Mouse (Mus musculus): ENCODE data around the gene Muc5ac.
"Not testable (repeated sequence)": the region's sequence is repeated elsewhere in the genome, so short reads cannot be mapped to it uniquely, and the experiment has no call there.

Gene Muc5ac

DNA sequence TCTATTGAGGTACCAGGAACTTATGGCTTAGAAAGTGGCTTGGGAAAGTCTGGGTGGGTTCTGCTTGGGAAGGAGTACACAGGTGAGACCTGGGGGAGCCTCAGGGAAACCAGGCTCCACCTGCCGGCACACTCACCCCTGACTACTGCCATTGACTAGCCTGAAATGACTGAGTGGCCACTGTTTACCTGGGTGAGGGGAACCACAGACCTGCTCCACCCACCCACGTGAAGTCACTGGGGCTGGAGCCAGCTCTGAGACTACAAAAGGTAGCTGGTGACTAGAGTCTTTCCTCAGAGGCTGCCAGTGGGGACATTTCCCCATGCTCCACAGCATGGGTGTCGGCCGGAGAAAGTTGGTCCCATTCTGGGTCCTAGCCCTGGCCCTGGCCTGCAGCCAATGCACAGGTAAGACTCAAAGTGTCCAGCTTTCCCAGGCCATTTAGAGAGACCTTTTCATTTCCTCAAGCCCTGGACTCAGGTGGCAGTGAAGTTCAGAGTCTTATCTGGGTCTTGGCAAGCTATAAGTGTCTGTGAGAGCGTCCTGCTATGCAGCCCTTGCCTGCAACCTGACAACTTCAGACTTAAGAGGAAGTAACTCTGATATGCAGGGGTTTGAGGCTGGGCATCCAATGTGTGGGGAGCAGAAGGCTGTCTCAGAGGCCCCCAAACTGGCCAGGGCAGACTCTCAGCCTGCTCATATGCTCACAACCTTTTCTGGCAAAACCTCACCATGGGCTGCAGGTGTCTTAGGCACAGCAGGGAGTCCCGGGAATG lies at the start of gene Muc5ac:
TSS of gene Muc5ac (plus strand) at position 296 of the 776 bp plus-strand sequence.
- no peak for DNase-seq (ENCODE audit: low spot score in 2 of 2)

DNA sequence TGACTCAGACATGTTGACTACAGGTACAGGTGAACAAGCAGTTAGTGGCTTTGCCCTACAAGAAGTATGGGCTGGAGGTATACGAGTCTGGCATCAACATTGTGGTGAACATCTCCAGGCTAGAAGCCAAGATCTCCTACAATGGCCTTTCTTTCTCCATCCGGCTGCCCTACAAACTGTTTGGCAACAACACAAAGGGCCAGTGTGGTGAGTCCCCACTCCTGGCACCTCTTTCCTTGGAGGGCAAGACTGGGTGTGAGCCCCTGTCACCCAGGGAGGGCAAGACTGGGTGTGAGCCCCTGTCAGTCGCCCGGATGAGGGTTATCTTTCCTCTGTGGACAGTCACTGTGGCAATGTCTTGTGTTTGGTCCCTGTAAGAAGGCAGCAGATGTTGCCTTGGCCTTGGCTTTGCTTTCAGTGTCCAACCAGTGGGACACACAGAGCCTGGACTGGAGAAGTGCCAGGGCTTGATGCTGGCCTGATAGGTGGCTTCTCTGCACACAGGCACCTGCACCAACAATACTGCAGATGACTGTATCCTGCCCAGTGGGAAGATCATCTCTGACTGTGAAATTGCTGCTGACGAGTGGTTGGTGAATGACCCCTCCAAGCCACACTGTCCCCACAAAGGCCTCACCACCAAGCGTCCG lies 41.2 kb upstream of the Muc5ac start:
- no peak for DNase-seq (ENCODE audit: low spot score in 2 of 2)

DNA sequence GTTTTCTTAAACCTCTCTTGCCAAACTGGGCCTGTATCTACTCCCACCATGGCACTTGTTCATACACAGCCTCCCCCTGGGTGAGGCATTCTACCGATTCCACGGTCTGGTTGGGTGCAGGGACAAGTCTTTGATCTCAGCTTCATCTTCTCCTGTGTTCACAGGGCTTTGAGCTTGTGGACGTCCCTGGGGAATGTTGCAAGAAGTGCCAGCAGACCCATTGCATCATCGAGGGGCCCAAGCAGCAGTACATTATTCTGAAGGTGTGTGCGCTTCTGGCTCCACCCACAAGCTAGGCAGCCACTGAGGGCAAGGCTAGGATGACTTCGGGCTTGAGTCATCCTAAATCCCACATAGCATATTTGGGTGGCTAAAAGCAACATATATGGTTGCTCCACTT lies 36.3 kb upstream of the Muc5ac start:
- no peak for DNase-seq (ENCODE audit: low spot score in 2 of 2)

DNA sequence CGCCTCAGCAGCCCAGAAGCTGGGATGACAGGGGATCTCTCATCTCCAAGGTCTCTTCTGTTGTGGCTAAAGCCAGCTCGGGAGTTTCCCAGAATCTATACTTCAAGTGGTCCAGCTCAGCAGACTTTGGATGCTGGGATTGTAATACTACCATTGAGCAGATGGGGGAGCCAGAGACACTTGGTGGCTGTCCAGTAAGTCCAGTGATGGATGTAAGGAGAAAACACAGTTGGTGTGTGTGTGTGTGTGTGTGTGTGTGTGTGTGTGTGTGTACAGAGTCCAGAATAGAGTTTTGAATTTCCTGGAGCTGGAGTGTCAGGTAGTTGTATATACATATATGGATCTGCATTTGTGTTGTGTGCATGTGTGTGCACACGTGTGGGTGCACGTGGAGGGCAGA lies 32.9 kb upstream of the Muc5ac start:
- DNase-seq (ENCODE audit: low spot score in 2 of 2) = peak; percentile 35 to 50

DNA sequence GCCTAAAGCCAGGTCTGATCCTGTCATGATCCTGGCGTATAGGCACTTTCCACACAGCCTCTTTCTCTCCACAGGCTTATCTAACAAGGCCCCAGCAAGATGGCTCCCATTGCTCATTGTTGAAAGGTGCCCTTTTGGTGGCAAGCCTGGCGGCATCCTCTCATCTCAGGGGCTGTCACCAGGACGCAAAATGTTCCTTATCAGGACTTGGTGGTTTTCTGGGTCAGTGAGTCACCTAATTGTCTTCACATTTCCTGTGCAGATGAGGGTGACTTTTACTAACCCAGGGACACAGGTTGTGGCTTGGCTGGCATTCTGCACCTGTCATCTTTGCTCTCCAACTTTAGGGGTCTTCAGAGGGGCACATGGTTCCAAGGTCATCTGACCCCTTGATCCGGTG lies 30.5 kb upstream of the Muc5ac start:
- no peak for DNase-seq (ENCODE audit: low spot score in 2 of 2)

DNA sequence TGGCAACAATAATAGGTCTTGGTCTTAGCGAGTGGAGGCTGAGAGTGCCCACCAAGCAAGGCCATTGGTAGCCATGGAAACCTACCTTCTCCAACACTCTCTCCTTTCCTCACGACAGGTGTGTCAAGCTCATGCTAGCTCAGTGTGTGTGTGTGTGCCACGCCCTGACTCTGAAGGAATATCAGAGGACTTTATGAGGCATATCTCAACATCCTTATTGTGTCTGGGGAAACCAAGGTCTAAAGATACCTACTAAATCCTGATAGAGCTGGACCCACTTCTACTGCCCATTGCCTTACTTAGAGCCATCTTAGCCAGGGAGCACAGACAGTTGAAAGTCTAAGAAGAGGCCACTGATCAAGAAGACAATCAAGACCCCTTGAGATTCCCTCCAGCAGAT lies 18.3 kb upstream of the Muc5ac start:
- DNase-seq (ENCODE audit: low spot score in 2 of 2) = no peak

DNA sequence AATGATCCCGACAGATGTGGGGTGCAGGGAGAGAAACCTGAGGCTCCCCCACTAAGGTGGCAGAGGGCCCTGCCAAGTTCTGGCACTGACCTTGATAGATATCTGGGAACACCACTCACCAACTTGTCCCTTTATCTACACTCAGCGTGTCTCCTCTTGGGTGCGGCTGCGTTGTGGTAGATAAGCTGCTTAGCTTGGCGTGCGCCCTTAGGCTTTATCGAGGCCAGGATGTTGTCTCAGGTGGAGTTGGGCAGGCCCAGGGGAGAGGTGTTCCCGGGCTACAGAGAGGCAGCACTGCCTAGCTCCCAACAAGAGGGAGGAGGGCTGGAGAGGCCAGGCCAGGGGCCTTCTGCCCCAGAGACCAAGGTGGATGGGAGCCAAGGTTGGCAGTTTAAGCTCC lies 17.8 kb upstream of the Muc5ac start:
- no peak for DNase-seq (ENCODE audit: low spot score in 2 of 2)

DNA sequence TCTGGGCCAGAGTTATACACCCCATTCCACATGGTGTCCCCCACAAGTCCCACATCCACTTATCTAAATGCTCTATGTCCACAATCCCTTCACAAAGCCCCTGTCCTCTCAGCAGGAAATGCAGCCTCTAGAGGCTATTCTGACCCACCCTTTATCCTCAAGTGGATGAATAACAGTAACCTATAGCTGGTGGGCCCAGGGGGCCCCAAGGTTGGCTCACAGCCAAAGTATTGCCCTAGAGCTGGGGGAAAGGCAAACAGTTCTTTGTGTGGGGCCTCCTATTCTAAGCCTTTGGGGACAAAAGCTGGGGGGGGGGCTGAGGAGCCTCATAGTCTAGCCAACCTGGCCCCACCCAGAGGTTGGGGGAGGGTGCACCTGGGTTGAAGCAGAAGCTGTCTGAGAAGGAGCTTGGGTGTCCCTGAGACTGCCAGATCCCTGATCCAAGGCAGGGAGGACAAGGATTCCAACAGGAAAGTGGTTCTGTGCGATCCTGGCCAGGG lies 16.7 kb upstream of the Muc5ac start:
- no peak for DNase-seq (ENCODE audit: low spot score in 2 of 2)

DNA sequence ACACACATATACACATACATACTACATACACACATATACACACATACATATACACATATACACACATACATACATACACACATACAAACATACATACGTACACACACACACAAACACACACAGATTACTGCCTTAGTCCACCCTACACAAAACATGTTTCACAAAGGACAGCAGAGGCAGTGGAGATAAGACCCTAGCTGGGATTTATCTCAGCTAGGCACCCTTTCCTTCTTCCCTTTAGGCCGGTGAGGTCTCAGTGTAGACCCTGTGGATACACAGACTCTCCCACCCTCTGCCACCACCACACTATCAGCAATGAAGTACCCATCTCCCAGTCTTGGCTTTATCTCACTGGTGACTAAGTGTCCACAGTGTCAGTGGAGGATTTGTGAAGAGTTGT lies 13.9 kb upstream of the Muc5ac start:
- DNase-seq (ENCODE audit: low spot score in 2 of 2) = no peak

DNA sequence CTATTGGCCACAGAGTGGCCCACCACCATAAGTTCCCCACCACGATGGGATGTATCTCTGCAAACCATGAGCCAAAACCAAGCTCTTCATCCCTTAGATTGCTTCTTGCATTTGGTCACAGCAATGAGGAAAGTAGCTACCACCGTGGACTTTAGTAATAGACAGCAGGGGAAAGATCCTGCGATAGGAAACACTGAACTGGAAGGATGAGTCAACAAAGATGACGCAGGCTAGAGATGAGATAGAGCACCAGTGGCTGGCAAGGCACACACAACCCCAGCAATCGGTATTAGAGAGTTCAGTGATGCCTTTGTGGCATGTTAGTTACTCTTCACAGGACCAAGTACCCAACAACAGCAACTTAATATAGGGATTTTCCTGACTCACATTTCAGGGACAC lies 12.6 kb upstream of the Muc5ac start:
- no peak for DNase-seq (ENCODE audit: low spot score in 2 of 2)

DNA sequence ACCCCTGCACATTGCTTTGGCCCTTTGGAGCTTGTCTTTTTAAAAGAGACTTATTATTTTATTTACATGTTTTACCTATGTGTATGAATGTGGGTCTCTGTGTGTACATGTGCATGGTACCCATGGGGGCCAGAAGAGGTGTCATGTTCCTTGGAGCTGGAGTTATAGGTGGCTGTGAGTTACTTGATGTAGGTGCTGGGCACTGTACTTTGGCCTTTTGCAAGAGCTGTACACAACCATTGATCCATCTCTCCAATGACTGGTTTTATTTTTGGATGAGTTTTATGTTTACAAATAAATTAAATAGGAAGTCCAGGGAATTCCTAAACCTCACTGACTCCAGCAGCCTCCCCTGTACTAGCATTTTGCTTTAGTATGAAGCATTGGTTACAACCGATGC lies 5.5 kb downstream of the Muc5ac start:
- no peak for DNase-seq (ENCODE audit: low spot score in 2 of 2)

DNA sequence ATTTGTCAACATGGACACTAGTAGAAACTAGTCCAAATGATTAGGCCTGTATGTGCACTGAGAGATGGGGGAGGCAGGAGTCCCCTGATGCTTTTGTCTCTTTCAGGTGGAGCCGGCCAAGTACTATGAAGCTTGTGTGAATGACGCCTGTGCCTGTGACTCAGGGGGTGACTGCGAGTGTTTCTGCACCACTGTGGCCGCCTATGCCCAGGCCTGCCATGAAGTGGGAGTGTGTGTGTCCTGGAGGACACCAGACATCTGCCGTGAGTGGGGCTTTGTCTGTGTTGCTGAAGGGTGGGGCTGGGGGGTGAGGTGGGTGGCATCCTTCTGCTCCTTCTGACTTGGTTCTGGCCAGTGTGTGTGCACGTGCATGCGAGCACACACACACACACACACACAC lies 14.4 kb downstream of the Muc5ac start:
- DNase-seq (ENCODE audit: low spot score in 2 of 2) = no peak

DNA sequence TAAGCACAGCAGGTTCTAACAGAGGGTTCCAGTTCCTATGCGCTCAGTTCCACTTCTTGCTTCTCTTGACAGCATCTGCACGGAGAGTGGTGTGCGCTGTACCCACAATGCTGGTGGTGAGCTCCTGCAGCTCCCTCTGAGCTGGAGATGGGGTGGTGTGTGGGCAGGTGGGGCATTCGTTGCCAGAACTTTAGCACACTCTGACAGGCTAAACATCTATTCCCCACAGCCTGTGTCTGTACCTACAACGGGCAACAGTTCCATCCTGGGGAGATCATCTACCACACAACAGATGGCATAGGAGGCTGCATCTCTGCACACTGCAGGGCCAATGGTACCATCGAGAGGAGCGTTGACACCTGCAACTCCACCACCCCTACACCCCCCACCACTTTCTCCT lies 16.6 kb downstream of the Muc5ac start:
- DNase-seq (ENCODE audit: low spot score in 2 of 2) = no peak

DNA sequence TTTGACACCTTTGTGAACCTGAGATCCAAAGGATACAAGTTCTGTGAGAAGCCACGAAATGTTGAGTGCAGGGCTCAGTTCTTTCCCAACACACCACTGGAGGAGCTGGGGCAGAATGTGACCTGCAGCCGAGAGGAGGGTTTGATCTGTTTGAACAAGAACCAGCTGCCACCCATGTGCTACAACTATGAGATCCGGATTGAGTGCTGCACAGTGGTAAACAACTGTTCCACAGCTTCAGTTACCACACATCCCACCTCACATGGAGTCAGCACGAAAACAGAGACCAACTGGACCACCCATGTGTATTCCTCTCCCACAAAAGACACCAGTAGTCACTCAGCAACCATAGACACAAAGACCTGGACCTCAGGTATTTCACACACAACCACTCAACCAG lies 19.1 kb downstream of the Muc5ac start:
- not testable (repeated sequence) for DNase-seq (ENCODE audit: low spot score in 2 of 2)

DNA sequence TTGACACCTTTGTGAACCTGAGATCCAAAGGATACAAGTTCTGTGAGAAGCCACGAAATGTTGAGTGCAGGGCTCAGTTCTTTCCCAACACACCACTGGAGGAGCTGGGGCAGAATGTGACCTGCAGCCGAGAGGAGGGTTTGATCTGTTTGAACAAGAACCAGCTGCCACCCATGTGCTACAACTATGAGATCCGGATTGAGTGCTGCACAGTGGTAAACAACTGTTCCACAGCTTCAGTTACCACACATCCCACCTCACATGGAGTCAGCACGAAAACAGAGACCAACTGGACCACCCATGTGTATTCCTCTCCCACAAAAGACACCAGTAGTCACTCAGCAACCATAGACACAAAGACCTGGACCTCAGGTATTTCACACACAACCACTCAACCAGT lies 21.2 kb downstream of the Muc5ac start:
- DNase-seq (ENCODE audit: low spot score in 2 of 2) = not testable (repeated sequence)

DNA sequence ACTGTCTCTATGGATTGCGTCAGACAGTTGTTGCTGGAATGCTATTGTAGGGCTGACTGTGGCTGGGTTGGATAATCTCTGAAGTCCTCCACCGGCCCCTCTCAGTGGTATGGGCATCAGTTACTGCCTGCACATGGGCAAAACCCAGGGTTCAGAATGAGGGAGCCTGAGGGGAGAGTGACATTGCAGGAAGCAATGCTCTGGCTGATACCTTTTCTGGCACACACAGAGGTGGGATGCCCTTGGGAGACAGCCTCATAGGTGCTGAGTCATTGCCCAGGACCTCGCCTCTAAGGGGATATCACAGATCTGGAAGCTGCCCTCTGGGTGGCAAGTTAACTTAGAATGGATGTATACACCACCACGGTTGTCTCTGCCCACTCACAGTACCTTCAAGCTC lies 24.5 kb downstream of the Muc5ac start:
- DNase-seq (ENCODE audit: low spot score in 2 of 2) = no peak

DNA sequence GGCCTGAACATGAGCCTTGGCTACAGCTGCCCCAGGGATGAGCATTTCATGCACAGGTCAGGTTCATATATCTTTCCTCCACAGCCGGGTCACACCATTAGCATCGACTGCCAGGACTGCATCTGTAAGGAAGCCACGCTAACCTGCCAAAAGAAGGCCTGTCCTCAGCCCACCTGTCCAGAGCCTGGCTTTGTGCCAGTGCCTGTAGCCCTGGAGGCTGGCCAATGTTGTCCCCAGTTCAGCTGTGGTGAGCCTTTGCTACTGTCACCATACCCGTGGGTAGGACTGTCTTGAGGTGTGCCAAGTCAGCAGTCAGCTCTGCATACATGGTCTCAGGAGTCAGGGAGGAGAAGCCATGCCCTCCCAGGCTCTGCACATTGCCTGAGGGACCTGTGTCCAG lies 26.6 kb downstream of the Muc5ac start:
- DNase-seq (ENCODE audit: low spot score in 2 of 2) = no peak

DNA sequence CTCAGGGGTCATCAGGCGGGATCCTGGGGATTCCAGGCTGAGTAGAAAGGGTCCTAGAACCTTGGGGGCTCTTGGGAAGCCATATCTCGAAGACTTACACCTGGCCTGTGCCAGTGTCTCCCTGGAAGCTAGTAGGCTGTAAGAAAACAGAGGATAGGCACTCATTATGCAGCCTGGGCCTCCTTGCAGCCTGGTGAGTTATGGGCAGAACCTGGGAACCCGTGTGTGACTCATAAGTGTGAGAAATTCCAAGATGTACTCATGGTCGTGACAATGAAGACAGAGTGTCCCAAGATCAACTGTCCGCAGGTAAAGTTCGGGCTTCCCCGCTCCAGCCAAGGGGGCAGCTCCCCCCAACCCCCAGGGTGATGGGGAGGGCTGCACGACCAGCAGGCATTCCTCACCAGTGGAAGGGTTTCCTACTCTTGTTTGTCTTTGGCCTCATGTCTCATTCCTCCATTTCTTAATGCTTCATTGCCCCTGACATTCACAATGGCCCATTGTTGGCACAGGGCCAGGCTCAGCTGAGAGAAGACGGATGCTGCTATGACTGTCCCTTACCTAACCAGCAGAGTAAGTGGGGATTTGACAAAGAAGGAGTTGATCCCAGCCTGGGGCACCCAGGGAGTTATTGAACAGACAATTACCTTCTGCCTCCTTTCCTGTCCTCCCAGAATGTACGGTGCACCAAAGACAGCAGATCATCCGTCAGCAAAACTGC lies 28.7 kb downstream of the Muc5ac start:
- no peak for DNase-seq (ENCODE audit: low spot score in 2 of 2)

DNA sequence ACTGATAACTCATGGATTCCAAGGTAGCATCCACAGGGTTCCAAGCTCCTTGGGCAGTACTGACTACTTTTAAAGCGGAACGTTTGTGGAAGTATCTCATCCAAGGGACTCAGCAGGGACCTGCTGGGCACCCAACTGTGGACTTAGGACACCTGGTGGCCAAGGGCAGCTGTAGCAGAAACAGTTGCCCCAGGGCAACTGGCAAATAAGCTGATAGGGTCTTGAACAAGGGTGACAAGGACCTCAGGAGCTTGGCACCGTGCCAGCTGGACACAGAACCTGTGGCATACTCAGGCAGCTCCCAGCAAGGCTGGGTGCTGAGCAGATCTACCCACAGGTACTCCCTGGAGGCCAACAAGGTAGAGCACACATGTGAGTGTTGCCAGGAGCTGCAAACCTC lies 29.5 kb downstream of the Muc5ac start:
- no peak for DNase-seq (ENCODE audit: low spot score in 2 of 2)

DNA sequence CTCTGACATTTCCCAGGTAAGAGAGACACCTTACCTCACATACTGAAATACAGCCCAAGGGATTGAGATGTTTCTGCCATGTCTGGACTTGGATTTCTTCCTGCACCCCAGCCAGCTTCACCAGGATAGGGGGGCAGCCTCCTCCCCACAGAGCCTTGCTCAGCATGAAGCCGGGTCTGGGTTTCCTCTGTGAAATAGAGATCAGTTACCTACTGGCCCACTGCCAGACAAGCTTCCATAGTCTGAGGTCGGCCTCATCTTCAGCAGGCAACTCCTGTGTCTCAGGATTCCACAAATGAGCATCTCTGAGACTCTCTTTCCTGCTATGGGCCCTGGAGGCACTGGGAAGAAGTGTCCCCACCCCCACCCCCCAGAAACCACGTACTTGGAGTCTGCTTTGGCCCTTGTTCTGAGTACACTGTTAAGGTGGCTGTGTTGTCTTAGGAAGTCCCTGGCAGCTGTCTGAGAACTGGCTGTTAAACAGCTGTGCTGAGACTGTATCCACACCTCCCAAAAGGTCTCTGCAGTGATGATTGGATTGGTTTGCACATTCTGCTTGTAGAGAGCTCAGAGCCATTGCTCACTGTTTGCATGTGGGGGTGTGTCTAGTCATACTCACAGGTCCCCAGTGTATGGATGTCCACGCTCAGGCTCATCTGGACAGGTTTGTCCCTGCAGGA lies 34.0 kb downstream of the Muc5ac start:
- DNase-seq (ENCODE audit: low spot score in 2 of 2) = no peak

DNA sequence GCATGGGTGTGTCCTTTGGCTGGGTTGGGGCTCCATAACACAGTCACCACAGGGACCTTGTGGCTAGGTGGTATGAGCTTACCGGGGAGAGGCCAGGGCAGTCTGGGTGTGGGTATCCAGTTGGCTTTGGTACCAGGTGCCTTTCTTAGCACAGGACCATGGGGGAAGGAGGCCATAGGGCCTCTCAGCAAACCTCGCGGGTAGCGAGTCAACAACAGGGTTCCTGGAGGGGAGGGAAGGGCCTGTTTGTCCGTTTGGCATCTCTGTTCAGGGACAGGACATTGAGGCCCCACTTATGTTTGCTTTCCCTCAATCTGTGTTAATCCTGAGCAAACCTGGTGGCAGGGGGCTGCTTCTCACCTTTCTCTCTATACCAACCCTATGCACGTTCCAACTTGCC lies 34.9 kb downstream of the Muc5ac start:
- DNase-seq (ENCODE audit: low spot score in 2 of 2) = no peak

DNA sequence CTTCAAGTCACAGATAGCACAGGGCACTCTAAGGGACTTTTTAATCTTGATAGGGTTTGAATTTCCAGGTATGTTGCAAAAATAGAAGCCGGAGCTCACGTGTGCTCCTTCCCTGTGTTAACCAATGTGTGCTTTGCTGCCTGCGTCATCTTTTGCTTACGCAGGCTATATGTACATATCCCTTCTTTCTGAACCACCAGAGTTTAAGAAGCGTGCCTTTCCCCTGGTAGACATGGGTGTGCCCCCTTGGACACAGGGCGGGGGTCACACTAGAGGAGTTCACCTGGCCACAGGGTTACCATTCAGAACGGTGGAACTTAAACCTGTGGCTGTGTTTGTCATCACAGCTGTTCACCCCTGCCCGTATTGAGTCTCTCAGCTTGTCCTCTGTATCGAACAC lies 35.6 kb downstream of the Muc5ac start:
- no peak for DNase-seq (ENCODE audit: low spot score in 2 of 2)

All from urinary bladder, postnatal 36 days (tissue).